Comparison of ENCODE assay signal across 8 mouse cellular contexts in genomic region chr6:124663424-124663795, GRCm38 (mm10). TPM values are rescaled to one million over a fixed set of nuclear protein-coding genes. Genes with fewer than 3 reads are reported as not detected.
A peak's percentile ranks its signal among the peaks of the same experiment; 100 is the strongest.
DNase-seq lines count a peak whose midpoint lies in the region; ATAC-seq and TF ChIP-seq lines count a peak whose summit lies in the region.

No protein-coding gene starts in this region.

- H3K4me2 ChIP-seq in embryonic facial prominence, embryonic 14.5 days (ENCODE audit: low read depth, low read length) = peak overlapping the region; percentile 80
- peak overlapping the region; percentile 66 for H3K4me2 ChIP-seq in neural tube, embryonic 14.5 days (ENCODE audit: low read depth, low read length)

- no peaks in the 10 kb centered on the region for H3K36me3 ChIP-seq in embryonic facial prominence, embryonic 14.5 days (ENCODE audit: control insufficient read depth, insufficient read depth, low read length)
- H3K36me3 ChIP-seq in limb, embryonic 10.5 days = no peaks in the 10 kb centered on the region
- H3K36me3 ChIP-seq in neural tube, embryonic 14.5 days (ENCODE audit: control insufficient read depth, insufficient read depth, low read length) = no peaks in the 10 kb centered on the region

- no peak for ATAC-seq in embryonic facial prominence, embryonic 14.5 days (ENCODE audit: low read depth)
- ATAC-seq in neural tube, embryonic 14.5 days (ENCODE audit: low read depth) = no peak

- WGBS in embryonic facial prominence, embryonic 14.5 days = 18% methylated on average over 11 of the region's 13 CpGs
- 17% methylated on average over 13 of the region's 13 CpGs for WGBS in limb, embryonic 10.5 days
- WGBS in neural tube, embryonic 14.5 days = 19% methylated on average over 13 of the region's 13 CpGs

- intact Hi-C loops in left cerebral cortex, adult 2 months (cut with DNase I) = loop anchor here (2.0 kb wide), 2 partner anchors 39 to 77 kb away; partner anchors contain the start of gene Grcc10
- intact Hi-C loops in left cerebral cortex, postnatal 36 days (cut with DNase I) = loop anchor here (2.0 to 5.0 kb wide), 2 partner anchors 39 to 77 kb away; partner anchors contain the start of gene Grcc10

- peak overlapping the region; percentile 70 for H3K4me3 ChIP-seq in left cerebral cortex, adult 2 months
- peak overlapping the region; percentile 59 for H3K4me3 ChIP-seq in embryonic facial prominence, embryonic 14.5 days (ENCODE audit: low read depth, low read length)
- peak overlapping the region; percentile 72 for H3K4me3 ChIP-seq in limb, embryonic 10.5 days
- H3K4me3 ChIP-seq in neural tube, embryonic 14.5 days (ENCODE audit: low read depth, low read length) = peak overlapping the region; percentile 68

- H3K9me3 ChIP-seq in embryonic facial prominence, embryonic 14.5 days (ENCODE audit: control insufficient read depth, low read length) = no peaks in the 10 kb centered on the region
- H3K9me3 ChIP-seq in limb, embryonic 10.5 days (replicated peaks) = no peaks in the 10 kb centered on the region
- no peaks in the 10 kb centered on the region for H3K9me3 ChIP-seq in neural tube, embryonic 14.5 days (ENCODE audit: control insufficient read depth, low read length)

- TF ChIP-seq CTCF in left cerebral cortex, adult 2 months (IDR thresholded peaks at IDR 0.05) = no peak

- H3K4me1 ChIP-seq in embryonic facial prominence, embryonic 14.5 days (ENCODE audit: control insufficient read depth, insufficient read depth, low read length) = peaks cover 10% of the 10 kb centered on the region
- H3K4me1 ChIP-seq in limb, embryonic 10.5 days = peaks cover 10% of the 10 kb centered on the region
- no peaks in the 10 kb centered on the region for H3K4me1 ChIP-seq in neural tube, embryonic 14.5 days (ENCODE audit: control insufficient read depth, insufficient read depth, low read length)

- DNase-seq in left cerebral cortex, adult 2 months (ENCODE audit: extremely low spot score in 1 of 2, low spot score in 2 of 2) = no peak
- no peak for DNase-seq in left cerebral cortex, postnatal 36 days (ENCODE audit: low spot score in 2 of 2)
- DNase-seq in embryonic facial prominence, embryonic 14.5 days (ENCODE audit: low spot score) = no peak
- DNase-seq in limb, embryonic 10.5 days (ENCODE audit: low spot score) = no peak
- DNase-seq in MN1 (ENCODE audit: low spot score) = no peak
- no peak for DNase-seq in cerebellum, postnatal 36 days
- no peak for DNase-seq in frontal cortex, postnatal 14 days (ENCODE audit: low spot score in 2 of 2)

- H3K27me3 ChIP-seq in embryonic facial prominence, embryonic 14.5 days (replicated peaks; ENCODE audit: control insufficient read depth, insufficient read depth, low read length) = no peaks in the 10 kb centered on the region
- H3K27me3 ChIP-seq in limb, embryonic 10.5 days (ENCODE audit: low read depth, poor library complexity, severe bottlenecking) = no peaks in the 10 kb centered on the region
- H3K27me3 ChIP-seq in neural tube, embryonic 14.5 days (ENCODE audit: control insufficient read depth, insufficient read depth, low read length) = no peaks in the 10 kb centered on the region

- H3K9ac ChIP-seq in embryonic facial prominence, embryonic 14.5 days (ENCODE audit: low read depth, low read length) = peak overlapping the region; percentile 66
- peak overlapping the region; percentile 56 for H3K9ac ChIP-seq in neural tube, embryonic 14.5 days (replicated peaks; ENCODE audit: low read depth, low read length)

- H3K27ac ChIP-seq in left cerebral cortex, adult 2 months = peak overlapping the region; percentile 90
- H3K27ac ChIP-seq in embryonic facial prominence, embryonic 14.5 days (replicated peaks; ENCODE audit: low read depth, low read length) = peak overlapping the region; percentile 70; the same call in 1 of the 2 replicates
- peak overlapping the region; percentile 84 for H3K27ac ChIP-seq in limb, embryonic 10.5 days
- peak overlapping the region; percentile 74 for H3K27ac ChIP-seq in neural tube, embryonic 14.5 days (ENCODE audit: low read depth, low read length)

RNA-seq across cellular contexts. Expression of gene Lpcat3, which starts 0.6 kb away (rescaled TPM):
- total RNA-seq in left cerebral cortex, adult 2 months (2021) = 10 to 100 TPM; 20.5 to 21.5 TPM
- total RNA-seq in left cerebral cortex, postnatal 36 days (2021) = 10 to 100 TPM; 20.9 to 23.0 TPM
- 46.2 and 48.1 TPM in 2 replicates for polyA plus RNA-seq in embryonic facial prominence, embryonic 14.5 days (2014; fragmentation: Nextera tagmentation; extraction: Ambion mirVana)
- polyA plus RNA-seq in limb, embryonic 10.5 days (2016; fragmentation: Nextera tagmentation; extraction: Ambion mirVana) = 37.3 and 45.7 TPM in 2 replicates
- polyA plus RNA-seq in neural tube, embryonic 14.5 days (2014; fragmentation: Nextera tagmentation; extraction: Ambion mirVana) = 40.0 and 44.7 TPM in 2 replicates

RNA-seq across cellular contexts. Expression of gene C1s2, which starts 27.5 kb away (rescaled TPM):
- total RNA-seq in left cerebral cortex, adult 2 months (2021) = under 1 TPM; 0.23 to 0.36 TPM
- total RNA-seq in left cerebral cortex, postnatal 36 days (2021) = under 1 TPM in 1 of 2 experiments, not detected in 1; 0.32 TPM
- 0.11 and 0.22 TPM in 2 replicates for polyA plus RNA-seq in embryonic facial prominence, embryonic 14.5 days (2014; fragmentation: Nextera tagmentation; extraction: Ambion mirVana)
- polyA plus RNA-seq in limb, embryonic 10.5 days (2016; fragmentation: Nextera tagmentation; extraction: Ambion mirVana) = not detected in 2 replicates
- 0.16 TPM in 1 of 2 replicates, not detected in the other for polyA plus RNA-seq in neural tube, embryonic 14.5 days (2014; fragmentation: Nextera tagmentation; extraction: Ambion mirVana)

RNA-seq across cellular contexts. Expression of gene Emg1, which starts 48.6 kb away (rescaled TPM):
- 10 to 100 TPM; 47.4 to 50.9 TPM for total RNA-seq in left cerebral cortex, adult 2 months (2021)
- 10 to 100 TPM; 41.8 to 45.9 TPM for total RNA-seq in left cerebral cortex, postnatal 36 days (2021)
- polyA plus RNA-seq in embryonic facial prominence, embryonic 14.5 days (2014; fragmentation: Nextera tagmentation; extraction: Ambion mirVana) = 172 and 175 TPM in 2 replicates
- 254 and 298 TPM in 2 replicates for polyA plus RNA-seq in limb, embryonic 10.5 days (2016; fragmentation: Nextera tagmentation; extraction: Ambion mirVana)
- polyA plus RNA-seq in neural tube, embryonic 14.5 days (2014; fragmentation: Nextera tagmentation; extraction: Ambion mirVana) = 94.2 and 99.8 TPM in 2 replicates

RNA-seq across cellular contexts. Expression of gene Phb2, which starts 48.7 kb away (rescaled TPM):
- 100 to 1,000 TPM; 115 to 120 TPM for total RNA-seq in left cerebral cortex, adult 2 months (2021)
- 100 to 1,000 TPM; 113 to 127 TPM for total RNA-seq in left cerebral cortex, postnatal 36 days (2021)
- 286 and 299 TPM in 2 replicates for polyA plus RNA-seq in embryonic facial prominence, embryonic 14.5 days (2014; fragmentation: Nextera tagmentation; extraction: Ambion mirVana)
- polyA plus RNA-seq in limb, embryonic 10.5 days (2016; fragmentation: Nextera tagmentation; extraction: Ambion mirVana) = 501 and 622 TPM in 2 replicates
- 242 and 258 TPM in 2 replicates for polyA plus RNA-seq in neural tube, embryonic 14.5 days (2014; fragmentation: Nextera tagmentation; extraction: Ambion mirVana)
